ENCODE assay signal across 9 mouse cellular contexts in genomic region chrX:136107942-136108341, GRCm38 (mm10). TPM values are rescaled to one million over a fixed set of nuclear protein-coding genes. Genes with fewer than 3 reads are reported as not detected.
A peak's percentile ranks its signal among the peaks of the same experiment; 100 is the strongest.
DNase-seq lines count a peak whose midpoint lies in the region; ATAC-seq lines count a peak whose summit lies in the region.
"Had no signal": no experiment of that assay in that cellular context is flagged by ENCODE, and none has a peak within 500 bp of the region (broad histone marks: within the 10 kb centered on the region; RNA-seq: fewer than 3 reads in every experiment).

No protein-coding gene starts in this region.

- DNase-seq in adrenal gland, adult 2 months: peak; percentile 18
- DNase-seq in adrenal gland, adult 8-10 months: no peak
- peak; percentile 16 for DNase-seq in 416B (ENCODE audit: low read depth)
- DNase-seq in cerebellum, adult 8-10 months: peak; percentile 57
- peak; percentile 42 for DNase-seq in frontal cortex, postnatal 25 days (ENCODE audit: low spot score in 2 of 2)
- peak; percentile 46 to 72 for DNase-seq in layer of hippocampus, postnatal 14 days (ENCODE audit: low spot score in 2 of 2)
- DNase-seq in naive thymus-derived CD4-positive, alpha-beta T cell, adult 2 months (ENCODE audit: low read depth): peak; percentile 2

- no peak for ATAC-seq in megakaryocyte, adult 5-6 weeks (ENCODE audit: poor library complexity, severe bottlenecking)

RNA-seq across cellular contexts. Expression of gene Nxf3, which starts 22.9 kb away (rescaled TPM):
- total RNA-seq in adrenal gland, adult 2 months (2021): not detected
- polyA plus RNA-seq in adrenal gland, adult 2 months (2012; rRNA removed): not detected in 2 replicates
- not detected for total RNA-seq in adrenal gland, adult 8-10 months (2022)
- total RNA-seq in layer of hippocampus, postnatal 14 days (2021): not detected
- not detected in 2 replicates for total RNA-seq in megakaryocyte, adult 5-6 weeks (2015)
- total RNA-seq in megakaryocyte, adult 5-6 weeks (2017): not detected in 2 replicates
- total RNA-seq: neutrophil, adult 5-6 weeks had no signal

RNA-seq across cellular contexts. Expression of gene Bex4, which starts 30.9 kb away (rescaled TPM):
- 1 to 10 TPM; 3.3 to 7.9 TPM for total RNA-seq in adrenal gland, adult 2 months (2021)
- polyA plus RNA-seq in adrenal gland, adult 2 months (2012; rRNA removed): 0.30 TPM in 1 of 2 replicates, not detected in the other
- total RNA-seq in adrenal gland, adult 8-10 months (2022): 1 to 10 TPM; 4.4 to 7.7 (median 5.5) TPM
- 10 to 100 TPM; 22.3 to 24.0 TPM for total RNA-seq in layer of hippocampus, postnatal 14 days (2021)
- 0.58 and 0.62 TPM in 2 replicates for total RNA-seq in megakaryocyte, adult 5-6 weeks (2015)
- total RNA-seq in megakaryocyte, adult 5-6 weeks (2017): 2.0 and 2.1 TPM in 2 replicates
- total RNA-seq: neutrophil, adult 5-6 weeks had no signal

RNA-seq across cellular contexts. Expression of gene Bex2, which starts 39.9 kb away (rescaled TPM):
- total RNA-seq in adrenal gland, adult 2 months (2021): 10 to 100 TPM; 16.0 to 33.7 TPM
- polyA plus RNA-seq in adrenal gland, adult 2 months (2012; rRNA removed): 1.4 TPM in 2 replicates
- total RNA-seq in adrenal gland, adult 8-10 months (2022): 10 to 100 TPM; 26.3 to 37.5 (median 33.4) TPM
- total RNA-seq in layer of hippocampus, postnatal 14 days (2021): 100 to 1,000 TPM; 343 to 376 TPM
- not detected in 2 replicates for total RNA-seq in megakaryocyte, adult 5-6 weeks (2015)
- total RNA-seq in megakaryocyte, adult 5-6 weeks (2017): 0.65 TPM in 1 of 2 replicates, not detected in the other
- total RNA-seq: neutrophil, adult 5-6 weeks had no signal

Comparison
In these comparisons a context has a peak if more than half of its experiments do, and no peak if none do; other contexts are left out.
1. RNA of gene Bex2, which starts 39.9 kb away (total RNA-seq): 343 to 376 TPM in layer of hippocampus, postnatal 14 days, 26.3 to 37.5 TPM in adrenal gland, adult 8-10 months and 16.0 to 33.7 TPM in adrenal gland, adult 2 months; 0.65 TPM in megakaryocyte, adult 5-6 weeks; every median in the first group is over 10 times any median in the second.